Mouse (Mus musculus) heart, adult 2 months (tissue): ENCODE data around the gene Ptpn13. TPM values are rescaled to one million over a fixed set of nuclear protein-coding genes. Genes with fewer than 3 reads are reported as not detected.

ENCODE experiments used
- DNase-seq, 2 experiments: peaks; one replicate each; pipeline ENCODE4 v3.0.0; 2021
- H3K27ac ChIP-seq: fragments of 200-600 bp; 2 replicates; pipeline ENCODE4 v1.8.1; 2022
- H3K27me3 ChIP-seq: fragments of 200-500 bp; 2 replicates; pipeline ENCODE4 v1.6.1; 2012; ENCODE audit warnings: mild to moderate bottlenecking, low read length, inconsistent platforms, mixed read lengths; ENCODE audit not compliant: control insufficient read depth, insufficient read depth
- H3K36me3 ChIP-seq: fragments of 200-500 bp; 2 replicates; pipeline ENCODE4 v1.6.1; 2012; ENCODE audit warnings: low read length, inconsistent platforms; ENCODE audit not compliant: control insufficient read depth, insufficient read depth
- H3K4me1 ChIP-seq: fragments of 200-500 bp; 2 replicates; pipeline ENCODE4 v1.6.1; 2011; ENCODE audit warnings: low read length; ENCODE audit not compliant: control insufficient read depth, insufficient read depth
- H3K4me3 ChIP-seq: fragments of 200-600 bp; 2 replicates; pipeline ENCODE4 v1.8.1; 2022
- H3K79me2 ChIP-seq: fragments of 200-500 bp; replicated peaks from 2 replicates; pipeline ENCODE4 v1.6.1; 2012; ENCODE audit warnings: mild to moderate bottlenecking, inconsistent platforms, low read length, moderate library complexity, mixed read lengths; ENCODE audit not compliant: control insufficient read depth, insufficient read depth
- H3K9ac ChIP-seq: fragments of 200-500 bp; 2 replicates; pipeline ENCODE4 v1.6.1; 2012; ENCODE audit warnings: low read depth, mild to moderate bottlenecking, control low read depth, inconsistent platforms, low read length, mixed read lengths
- CTCF ChIP-seq: fragments of 200-600 bp; IDR thresholded peaks from 2 replicates; pipeline ENCODE4 v1.8.1; 2022; ENCODE audit warnings: antibody characterized with exemption, mild to moderate bottlenecking, moderate library complexity
- EP300 ChIP-seq: fragments of 200-500 bp; IDR thresholded peaks from 2 replicates; pipeline ENCODE4 v1.6.1; 2011; ENCODE audit warnings: low read depth, low read length, control low read depth; ENCODE audit not compliant: insufficient read depth
- POLR2A ChIP-seq: fragments of 200-500 bp; IDR thresholded peaks from 2 replicates; pipeline ENCODE4 v1.6.1; 2011; ENCODE audit warnings: mild to moderate bottlenecking, low read depth, low read length, control low read depth; ENCODE audit not compliant: insufficient read depth
- WGBS: fragments of 180-500 bp; shearing (Covaris S2); methylation state at CpG from one replicate; pipeline ENCODE4 v1.1.7; 2018; 5-methylcytosine and 5-hydroxymethylcytosine counted together
- intact Hi-C: fragments of 180-260 bp; cut with DNase I; formaldehyde crosslinking; loops from one replicate; pipeline ENCODE4 v1.15.1; 2025
- polyA plus RNA-seq: library from polyadenylated mRNA; depleted of rRNA; stranded (reverse); fragments of >200 nt; gene quantifications from 2 replicates; pipeline ENCODE4 v1.2.3, GENCODE M21; 2012
- total RNA-seq, 2 experiments: library from RNA; stranded (reverse); gene quantifications; 2 replicates each; pipeline ENCODE4 v1.2.3; 2021

Gene Ptpn13
- total and polyA plus RNA-seq, 3 experiments = 2.1 to 5.8 (median 5.3) TPM

DNA sequence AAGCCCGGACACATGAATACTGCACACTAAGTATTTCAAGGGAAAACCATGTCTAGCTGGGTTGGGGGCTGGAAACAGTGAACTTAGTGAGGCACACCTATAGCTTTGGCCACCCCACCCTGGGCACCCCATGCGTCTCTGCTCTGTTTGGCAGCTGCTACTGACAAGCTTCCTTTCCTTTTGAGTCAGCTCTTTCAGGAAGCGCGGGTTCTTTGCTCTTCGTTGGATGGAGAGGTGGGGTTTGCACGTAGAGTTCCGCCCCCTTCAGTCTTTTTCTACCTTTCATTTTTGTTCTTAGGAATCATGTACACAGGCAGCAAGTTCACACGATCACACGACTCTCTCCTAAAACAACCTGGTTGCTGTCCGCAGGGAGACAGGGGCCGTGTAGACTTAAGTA, 14.2 kb downstream of the Ptpn13 start:
- intact Hi-C loops = no loop called here
- 81% methylated on average over 11 of the region's 11 CpGs for WGBS
- TF ChIP-seq EP300 (no peak), POLR2A (no peak), CTCF (no peak)
- Histone ChIP-seq H3K27me3 (no peaks in the 10 kb centered on the region), H3K9ac (no peak overlapping the region), H3K4me1 (no peaks in the 10 kb centered on the region), H3K27ac (no peak overlapping the region), H3K79me2 (no peaks in the 10 kb centered on the region), H3K36me3 (no peaks in the 10 kb centered on the region), H3K4me3 (no peak overlapping the region)
- no peak for DNase-seq

DNA sequence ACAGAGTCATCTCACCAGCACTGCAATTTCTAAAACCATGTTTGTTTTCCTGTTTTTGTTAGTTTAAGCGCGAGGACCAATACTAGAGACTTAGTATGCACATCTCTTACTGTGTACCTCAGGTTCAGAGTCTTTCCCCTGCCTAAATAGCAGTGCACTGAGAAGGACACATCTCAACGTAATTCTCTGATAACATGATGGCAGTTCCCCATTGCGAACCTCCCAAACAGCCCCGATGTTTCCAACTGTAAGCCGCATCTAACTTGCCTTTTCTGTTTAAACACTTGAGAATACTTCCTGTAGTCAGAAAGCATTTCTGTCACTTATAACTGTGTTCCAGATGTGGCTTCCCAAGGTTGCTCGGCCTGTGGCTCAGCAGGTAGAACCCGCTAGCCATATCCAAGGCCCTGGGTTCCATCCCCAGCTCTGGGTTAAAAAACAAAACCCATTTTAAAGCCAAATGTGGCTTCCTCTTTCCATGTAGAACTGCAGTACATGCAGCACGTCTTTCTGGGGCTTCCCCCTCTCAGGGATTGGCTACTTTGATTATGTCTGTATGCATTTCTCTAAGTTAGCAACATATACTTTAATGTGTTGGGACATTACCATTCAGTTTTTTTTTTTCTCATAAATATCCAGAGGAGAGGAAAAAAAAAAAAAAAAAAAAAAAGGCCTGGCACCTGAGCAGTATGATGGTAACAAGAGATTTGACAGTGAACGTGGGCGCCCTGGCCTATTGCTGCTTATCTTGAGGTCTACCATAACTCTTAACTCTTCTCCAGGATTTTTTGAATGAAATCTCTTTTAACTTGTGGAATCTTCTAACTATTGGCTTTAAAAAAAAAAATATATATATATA, 15.7 kb downstream of the Ptpn13 start:
- Histone ChIP-seq H3K27me3 (no peaks in the 10 kb centered on the region), H3K27ac (no peak overlapping the region), H3K36me3 (no peaks in the 10 kb centered on the region), H3K9ac (no peak overlapping the region), H3K79me2 (no peaks in the 10 kb centered on the region), H3K4me3 (no peak overlapping the region), H3K4me1 (no peaks in the 10 kb centered on the region)
- DNase-seq = no peak
- TF ChIP-seq POLR2A (no peak), CTCF (no peak), EP300 (no peak)
- intact Hi-C loops = no loop called here
- WGBS = 90% methylated on average over 11 of the region's 11 CpGs

GRCm38 (mm10) chr5:103441706-103442105, 16.7 kb downstream of the Ptpn13 start:
- no peak for DNase-seq
- TF ChIP-seq EP300 (no peak), CTCF (no peak), POLR2A (no peak)
- intact Hi-C loops = no loop called here
- Histone ChIP-seq H3K27ac (no peak overlapping the region), H3K4me1 (no peaks in the 10 kb centered on the region), H3K27me3 (no peaks in the 10 kb centered on the region), H3K4me3 (no peak overlapping the region), H3K36me3 (no peaks in the 10 kb centered on the region), H3K79me2 (no peaks in the 10 kb centered on the region), H3K9ac (no peak overlapping the region)
- 82% methylated on average over 4 of the region's 4 CpGs for WGBS

GRCm38 (mm10) chr5:103442269-103442688, 17.3 kb downstream of the Ptpn13 start:
- TF ChIP-seq POLR2A (no peak), EP300 (no peak), CTCF (no peak)
- DNase-seq = no peak
- Histone ChIP-seq H3K27ac (no peak overlapping the region), H3K9ac (no peak overlapping the region), H3K79me2 (no peaks in the 10 kb centered on the region), H3K4me1 (no peaks in the 10 kb centered on the region), H3K36me3 (no peaks in the 10 kb centered on the region), H3K4me3 (no peak overlapping the region), H3K27me3 (no peaks in the 10 kb centered on the region)
- 81% methylated on average over 4 of the region's 4 CpGs for WGBS
- intact Hi-C loops = no loop called here

- intact Hi-C loops = no loop called here
- H3K4me1 ChIP-seq = no peaks in the 10 kb centered on the region
- TF ChIP-seq EP300 (no peak), CTCF (no peak)
- H3K36me3 ChIP-seq = no peaks in the 10 kb centered on the region
- no peaks in the 10 kb centered on the region for H3K79me2 ChIP-seq
- H3K27me3 ChIP-seq = no peaks in the 10 kb centered on the region
- no peak overlapping the region for H3K4me3 ChIP-seq
- WGBS = 61% methylated on average over 7 of the region's 7 CpGs
- no peak for DNase-seq
- no peak overlapping the region for H3K9ac ChIP-seq
- no peak overlapping the region for H3K27ac ChIP-seq
Observed at GRCm38 (mm10) chr5:103442921-103443320, 17.9 kb downstream of the Ptpn13 start.

- no peak overlapping the region for H3K27ac ChIP-seq
- H3K4me1 ChIP-seq = no peaks in the 10 kb centered on the region
- no peak for DNase-seq
- no peak for TF ChIP-seq POLR2A
- TF ChIP-seq EP300 = no peak
- no peak for TF ChIP-seq CTCF
- no peaks in the 10 kb centered on the region for H3K27me3 ChIP-seq
- WGBS = 90% methylated on average over 7 of the region's 7 CpGs
- intact Hi-C loops = no loop called here
- no peaks in the 10 kb centered on the region for H3K36me3 ChIP-seq
- no peak overlapping the region for H3K9ac ChIP-seq
- no peak overlapping the region for H3K4me3 ChIP-seq
- H3K79me2 ChIP-seq = no peaks in the 10 kb centered on the region
Observed at GRCm38 (mm10) chr5:103445383-103445782, 20.4 kb downstream of the Ptpn13 start.
